Mouse (Mus musculus) urinary bladder, postnatal 10 days (tissue): ENCODE measurements around the gene Lrrc49.

Source experiments
- DNase-seq: peaks from one replicate; pipeline ENCODE4 v3.0.0; 2022; ENCODE audit warnings: low spot score

Gene Lrrc49

GRCm38 (mm10) chr9:60595406-60595805 lies 92.6 kb downstream of the Lrrc49 start:
- DNase-seq: no peak

- no peak for DNase-seq
These were observed 95.0 kb downstream of the Lrrc49 start for GRCm38 (mm10) chr9:60592974-60593373.

GRCm38 (mm10) chr9:60592363-60592762 lies 95.6 kb downstream of the Lrrc49 start:
- no peak for DNase-seq

- no peak for DNase-seq
These were observed 96.9 kb downstream of the Lrrc49 start for GRCm38 (mm10) chr9:60590871-60591624.

- DNase-seq: no peak
These were observed 99.0 kb downstream of the Lrrc49 start for GRCm38 (mm10) chr9:60588914-60589313.

- DNase-seq: no peak
These were observed 101.0 kb downstream of the Lrrc49 start for GRCm38 (mm10) chr9:60586920-60587319.

DNA sequence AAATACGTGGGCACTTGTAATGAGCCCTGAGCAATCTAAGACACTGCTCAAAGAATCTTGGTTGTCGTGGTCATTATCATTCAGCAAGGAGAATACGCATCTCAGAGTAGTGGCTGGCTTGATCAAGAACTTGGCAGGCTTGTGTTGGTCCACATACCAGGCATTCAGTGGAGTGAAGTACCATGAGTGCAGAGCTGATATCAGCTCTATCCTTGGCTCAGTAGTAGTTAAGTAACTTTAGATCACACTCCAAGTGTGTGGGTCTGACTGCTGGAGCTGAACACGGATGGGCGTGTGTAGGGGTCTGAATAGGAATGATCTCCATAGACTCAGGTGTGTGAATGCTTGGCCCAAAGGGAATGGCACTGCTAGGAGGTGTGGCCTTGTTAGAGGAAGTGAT lies 102.8 kb downstream of the Lrrc49 start:
- DNase-seq: no peak

- DNase-seq: no peak
These were observed 105.4 kb downstream of the Lrrc49 start for GRCm38 (mm10) chr9:60582553-60582952.

GRCm38 (mm10) chr9:60573011-60573410 lies 114.9 kb downstream of the Lrrc49 start:
- DNase-seq: no peak

- no peak for DNase-seq
These were observed 116.2 kb downstream of the Lrrc49 start for GRCm38 (mm10) chr9:60571725-60572124.

DNA sequence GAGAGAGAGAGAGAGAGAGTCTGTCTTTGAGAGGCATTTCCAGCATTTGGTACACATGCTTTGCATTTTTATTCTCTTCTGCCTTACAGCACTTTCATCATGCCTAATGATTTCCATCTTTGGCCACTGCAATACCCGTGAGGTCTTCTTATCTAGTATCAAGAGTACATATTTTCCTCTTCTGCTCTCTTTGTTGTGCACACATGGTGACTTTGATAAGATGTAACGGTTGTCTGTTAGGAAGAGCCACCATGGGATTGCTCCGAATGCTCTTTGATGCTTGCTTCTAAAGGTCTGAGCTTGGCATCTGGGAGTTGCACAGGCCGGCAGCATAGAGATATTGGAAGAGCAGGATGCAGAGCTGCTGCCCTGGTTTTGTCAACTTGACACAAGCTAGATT lies 116.9 kb downstream of the Lrrc49 start:
- no peak for DNase-seq

DNA sequence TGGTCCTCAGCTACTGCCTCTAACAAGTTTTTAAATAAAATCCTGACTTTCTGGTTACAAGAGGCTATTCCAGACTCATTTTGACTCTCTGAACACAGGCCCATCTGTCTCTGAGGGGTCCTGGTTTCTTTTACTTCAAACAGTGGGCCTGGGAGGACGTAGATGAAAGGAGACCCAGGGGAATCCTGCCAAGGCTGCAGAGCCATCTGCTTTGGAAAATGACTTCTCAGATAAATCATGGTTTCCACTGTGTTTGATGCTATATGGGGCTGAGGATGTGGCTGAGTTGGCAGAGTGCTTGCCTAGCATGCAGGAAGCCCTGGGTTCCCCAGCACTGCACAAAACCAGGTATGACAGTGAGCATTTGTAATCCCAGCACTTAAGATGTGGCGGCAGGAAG lies 118.6 kb downstream of the Lrrc49 start:
- no peak for DNase-seq

DNA sequence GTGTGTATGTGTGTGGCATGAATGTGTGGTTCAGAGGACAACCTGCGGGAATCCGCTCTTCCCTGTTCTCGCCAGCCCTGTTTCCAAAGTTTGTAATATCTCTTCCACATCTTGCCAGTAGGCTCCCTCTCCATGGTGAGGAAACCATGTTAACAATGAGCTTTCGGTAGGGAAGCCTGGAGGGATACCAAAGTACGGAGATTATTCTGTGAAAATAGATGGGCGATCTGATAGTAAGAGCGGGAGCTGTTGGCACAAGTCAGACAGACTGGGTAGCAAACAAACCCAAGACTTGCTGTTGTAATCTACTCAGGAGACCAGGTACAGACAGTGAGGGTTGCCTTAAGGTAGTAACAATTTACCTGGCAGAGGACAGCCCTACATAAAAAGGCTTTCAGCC lies 124.1 kb downstream of the Lrrc49 start:
- no peak for DNase-seq

GRCm38 (mm10) chr9:60562443-60563371 lies 125.3 kb downstream of the Lrrc49 start:
- DNase-seq: no peak

GRCm38 (mm10) chr9:60561641-60562289 lies 126.2 kb downstream of the Lrrc49 start:
- no peak for DNase-seq

- DNase-seq: no peak
These were observed 129.5 kb downstream of the Lrrc49 start for GRCm38 (mm10) chr9:60558507-60558906.

DNA sequence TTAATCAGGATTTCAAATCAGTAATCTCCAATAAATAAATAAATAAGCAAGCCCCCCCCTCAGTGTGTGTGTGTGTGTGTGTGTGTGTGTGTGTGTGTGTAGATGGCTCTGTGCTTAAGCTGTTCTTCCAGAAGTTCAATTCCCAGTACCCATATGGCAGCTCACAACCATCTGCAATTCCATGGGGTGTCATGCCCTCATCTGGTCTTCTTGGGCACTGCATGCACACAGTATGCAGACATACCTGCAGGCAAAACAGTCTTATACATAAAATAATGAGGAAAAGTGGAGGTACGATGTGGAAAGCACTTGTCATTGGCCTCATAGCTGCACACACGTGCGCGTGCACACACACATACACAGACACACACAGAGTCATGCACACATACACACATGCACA lies 136.7 kb downstream of the Lrrc49 start:
- DNase-seq: no peak

DNA sequence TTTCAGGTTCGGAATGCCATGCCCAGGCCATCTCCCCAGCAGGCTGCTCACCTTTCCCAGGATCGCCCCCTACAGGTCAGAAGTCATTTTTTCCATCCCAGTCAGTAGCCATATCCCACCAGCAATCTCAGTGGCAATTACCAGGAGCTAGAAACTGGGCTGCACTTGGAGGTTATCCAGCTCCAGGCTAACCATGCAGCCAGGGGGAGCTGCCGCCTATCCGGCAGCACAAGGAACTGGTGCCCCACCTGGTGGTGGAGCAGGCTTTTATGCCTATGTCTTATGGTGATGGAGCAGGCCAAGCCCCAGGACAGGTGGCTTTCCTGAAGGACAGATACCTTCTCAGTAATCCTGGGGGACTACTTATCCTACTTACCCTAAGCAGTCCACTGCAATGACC lies 139.8 kb downstream of the Lrrc49 start:
- peak; percentile 28 for DNase-seq

DNA sequence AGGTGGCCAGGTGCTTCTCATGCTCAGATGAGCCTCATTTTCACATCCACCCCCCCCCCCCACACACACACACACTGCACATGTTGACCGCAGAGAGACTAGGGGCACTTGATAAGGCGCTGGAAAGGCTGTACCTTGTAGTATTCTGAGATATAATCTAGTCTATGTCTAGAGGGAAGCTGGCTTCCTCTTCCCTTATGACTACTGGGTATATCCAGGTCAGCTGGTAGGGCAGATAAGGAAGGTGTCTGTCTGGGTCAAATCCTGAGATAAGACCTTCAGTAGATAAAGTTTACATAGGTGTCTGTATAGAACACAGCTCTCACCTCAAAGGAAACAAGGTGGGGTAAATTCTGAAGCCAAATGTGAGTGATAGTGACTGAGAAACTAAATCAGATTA lies 141.8 kb downstream of the Lrrc49 start:
- DNase-seq: no peak

DNA sequence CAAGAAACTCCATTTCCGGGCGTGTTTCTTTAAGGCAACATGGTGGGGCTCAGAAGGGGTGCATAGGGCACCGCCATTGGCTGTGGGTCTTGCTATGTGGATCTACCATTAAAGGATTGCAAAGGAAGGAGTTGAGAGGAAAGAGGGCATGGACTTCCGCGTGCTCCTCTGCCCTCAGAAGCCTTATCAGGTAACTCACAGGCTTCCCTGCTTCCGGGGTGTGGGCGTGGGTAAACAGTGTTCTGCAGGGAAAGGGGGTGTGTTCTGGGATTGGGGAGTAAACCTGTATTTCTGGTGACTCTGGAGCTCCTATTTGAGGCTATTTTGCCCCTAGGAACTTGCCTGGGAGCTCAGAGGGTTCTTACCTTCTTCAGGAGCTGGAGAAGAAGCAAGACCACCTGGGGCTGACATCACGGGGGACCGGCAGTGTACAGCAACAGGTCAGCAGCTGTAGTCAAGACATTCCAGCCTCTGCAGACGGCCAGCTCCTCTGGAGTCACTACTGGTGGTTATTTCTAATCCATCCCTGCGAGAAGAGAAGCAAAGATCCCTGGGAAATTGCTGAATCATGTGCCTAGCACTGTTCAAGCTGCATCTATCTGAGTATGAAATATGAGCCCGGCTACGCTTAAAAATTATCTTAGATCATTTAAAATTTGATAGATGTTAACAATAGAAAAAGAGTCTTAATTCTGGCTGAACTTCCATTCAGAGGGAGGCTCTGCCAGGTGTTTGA lies 142.4 kb downstream of the Lrrc49 start:
- no peak for DNase-seq

GRCm38 (mm10) chr9:60543422-60544015 lies 144.4 kb downstream of the Lrrc49 start:
- DNase-seq: no peak

DNA sequence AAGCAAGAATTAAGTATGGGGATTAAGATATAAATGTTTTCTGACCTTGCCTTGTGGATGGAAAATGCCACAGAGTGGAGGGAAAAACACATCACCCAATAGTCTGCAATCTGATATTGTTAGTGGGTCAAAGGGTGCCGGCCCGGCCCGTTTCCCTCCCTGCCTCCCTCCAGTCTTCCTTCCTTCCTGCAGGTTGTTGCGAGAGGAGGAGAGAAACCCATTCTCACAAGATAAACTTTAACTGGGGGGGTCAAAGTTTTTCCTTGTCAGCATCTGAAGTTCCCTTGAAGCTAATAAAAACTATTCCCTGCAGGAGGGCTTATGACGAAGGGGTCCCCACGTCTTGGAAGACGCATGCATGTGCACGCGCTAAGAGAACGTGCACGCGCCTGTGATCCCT lies 157.6 kb downstream of the Lrrc49 start:
- DNase-seq: no peak
